Mouse (Mus musculus) hindbrain, postnatal 0 days (tissue): ENCODE measurements around the gene Supt6. TPM values are rescaled to one million over a fixed set of nuclear protein-coding genes. Genes with fewer than 3 reads are reported as not detected.
A peak's percentile ranks its signal among the peaks of the same experiment; 100 is the strongest.

Experiments used
- ATAC-seq: fragments of 200-750 bp; cut with Nextera tagmentation; 2 replicates; pipeline ENCODE4 v1.8.0; 2017; ENCODE audit warnings: mild to moderate bottlenecking, moderate TSS enrichment, moderate library complexity
- DNase-seq: peaks from one replicate; pipeline ENCODE4 v3.0.0-alpha.2; 2015; ENCODE audit warnings: low spot score
- H3K27ac ChIP-seq: fragments of 300-500 bp; sonication (generic); 2 replicates; pipeline ENCODE4 v1.5.1; 2014; ENCODE audit warnings: mild to moderate bottlenecking
- H3K27me3 ChIP-seq: fragments of 300-500 bp; sonication (generic); 2 replicates; pipeline ENCODE4 v1.6.1; 2014; ENCODE audit warnings: low read length, mixed read lengths; ENCODE audit not compliant: insufficient read depth
- H3K36me3 ChIP-seq: fragments of 300-500 bp; sonication (generic); 2 replicates; pipeline ENCODE4 v1.6.1; 2014; ENCODE audit warnings: low read length, mixed read lengths; ENCODE audit not compliant: insufficient read depth
- H3K4me1 ChIP-seq: fragments of 300-500 bp; sonication (generic); 2 replicates; pipeline ENCODE4 v1.6.1; 2014; ENCODE audit warnings: antibody characterized with exemption, low read length, mixed read lengths; ENCODE audit not compliant: insufficient read depth
- H3K4me2 ChIP-seq: fragments of 300-500 bp; sonication (generic); 2 replicates; pipeline ENCODE4 v1.6.1; 2014; ENCODE audit warnings: low read depth, mild to moderate bottlenecking, low read length, moderate library complexity, mixed read lengths
- H3K4me3 ChIP-seq: fragments of 300-500 bp; sonication (generic); 2 replicates; pipeline ENCODE4 v1.5.1; 2014; ENCODE audit warnings: low read length
- H3K9ac ChIP-seq: fragments of 300-500 bp; sonication (generic); replicated peaks from 2 replicates; pipeline ENCODE4 v1.6.1; 2014; ENCODE audit warnings: mild to moderate bottlenecking, low read length, moderate library complexity, mixed read lengths
- H3K9me3 ChIP-seq: fragments of 300-500 bp; sonication (generic); 2 replicates; pipeline ENCODE4 v1.6.1; 2016; ENCODE audit warnings: low read length, mixed read lengths
- CTCF ChIP-seq: IDR thresholded peaks from 2 replicates; pipeline ENCODE4 v1.5.1; 2016; ENCODE audit warnings: antibody characterized with exemption, control low read depth, low read depth
- WGBS: fragments of 180-500 bp; shearing (Covaris S2); extraction: QIAGEN DNeasy Blood & Tissue Kit; methylation state at CpG from one replicate; pipeline ENCODE4 v1.1.7; 2014; 5-methylcytosine and 5-hydroxymethylcytosine counted together
- polyA plus RNA-seq: library from polyadenylated mRNA; unstranded; fragments of >200 nt; fragmentation: Nextera tagmentation; extraction: Ambion mirVana; gene quantifications from 2 replicates; pipeline ENCODE4 v1.2.1, GENCODE M21; 2015
- total RNA-seq: library from RNA; depleted of rRNA; stranded (reverse); fragments of >200 nt; gene quantifications from 2 replicates; pipeline ENCODE4 v1.2.3, GENCODE M21; 2014

Supt6 gene
- total and polyA plus RNA-seq, 2 experiments from 2014 or later, result 19.0 to 36.0 TPM

DNA sequence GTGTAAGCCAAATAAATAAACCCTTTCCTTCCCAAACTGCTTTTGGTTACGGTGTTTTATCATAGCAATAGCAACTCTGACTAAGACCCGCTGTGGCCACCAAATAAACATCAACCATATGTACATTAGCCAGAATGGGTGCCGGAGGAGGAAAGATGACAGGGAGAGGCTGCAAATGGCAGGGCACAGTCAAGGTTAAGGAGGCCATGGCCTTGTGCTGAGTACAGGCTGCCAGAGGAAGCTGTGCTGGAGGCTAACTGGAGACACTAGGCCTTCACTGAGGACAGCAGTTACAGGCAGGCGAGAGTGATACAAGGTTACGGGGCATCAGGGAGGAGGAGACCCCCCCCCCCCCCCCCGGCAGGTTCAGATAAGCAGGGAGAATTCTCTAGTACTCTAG, 35.9 kb downstream of the Supt6 start:
- H3K9ac ChIP-seq, result no peak overlapping the region
- ATAC-seq (no peak), DNase-seq (no peak)
- no peak overlapping the region for H3K4me2 ChIP-seq
- TF ChIP-seq CTCF, result no peak
- H3K9me3 ChIP-seq, result no peaks in the 10 kb centered on the region
- H3K27ac ChIP-seq, result no peak overlapping the region
- H3K4me1 ChIP-seq, result no peaks in the 10 kb centered on the region
- H3K27me3 ChIP-seq, result no peaks in the 10 kb centered on the region
- H3K36me3 ChIP-seq, result peaks cover 80% of the 10 kb centered on the region
- WGBS, result 97% methylated on average over 6 of the region's 6 CpGs
- no peak overlapping the region for H3K4me3 ChIP-seq

DNA sequence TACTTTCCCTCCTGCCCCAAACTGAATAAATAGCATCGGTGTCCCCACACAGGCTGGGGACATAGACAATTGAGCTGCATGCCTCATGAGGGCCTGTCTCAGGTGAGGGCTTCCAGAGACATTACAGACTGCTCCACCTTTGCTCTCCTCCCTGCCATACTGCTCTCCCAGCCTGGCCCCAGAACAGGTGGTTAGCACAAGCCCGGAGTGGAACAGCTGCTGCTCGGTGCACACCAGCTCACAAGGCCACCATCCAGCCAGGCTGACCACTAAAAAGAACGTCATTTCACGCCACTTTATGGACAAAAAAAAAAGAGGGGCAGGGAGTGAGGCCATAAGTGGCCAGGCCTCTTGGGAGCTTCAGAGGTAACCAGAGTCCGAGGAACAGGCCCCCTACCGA, 38.6 kb downstream of the Supt6 start:
- Histone ChIP-seq H3K36me3 (peaks cover 61% of the 10 kb centered on the region), H3K9me3 (no peaks in the 10 kb centered on the region), H3K9ac (no peak overlapping the region), H3K4me1 (no peaks in the 10 kb centered on the region), H3K27me3 (no peaks in the 10 kb centered on the region), H3K27ac (no peak overlapping the region), H3K4me3 (no peak overlapping the region), H3K4me2 (no peak overlapping the region)
- no peak for DNase-seq
- 66% methylated on average over 7 of the region's 7 CpGs for WGBS
- no peak for TF ChIP-seq CTCF
- no peak for ATAC-seq

DNA sequence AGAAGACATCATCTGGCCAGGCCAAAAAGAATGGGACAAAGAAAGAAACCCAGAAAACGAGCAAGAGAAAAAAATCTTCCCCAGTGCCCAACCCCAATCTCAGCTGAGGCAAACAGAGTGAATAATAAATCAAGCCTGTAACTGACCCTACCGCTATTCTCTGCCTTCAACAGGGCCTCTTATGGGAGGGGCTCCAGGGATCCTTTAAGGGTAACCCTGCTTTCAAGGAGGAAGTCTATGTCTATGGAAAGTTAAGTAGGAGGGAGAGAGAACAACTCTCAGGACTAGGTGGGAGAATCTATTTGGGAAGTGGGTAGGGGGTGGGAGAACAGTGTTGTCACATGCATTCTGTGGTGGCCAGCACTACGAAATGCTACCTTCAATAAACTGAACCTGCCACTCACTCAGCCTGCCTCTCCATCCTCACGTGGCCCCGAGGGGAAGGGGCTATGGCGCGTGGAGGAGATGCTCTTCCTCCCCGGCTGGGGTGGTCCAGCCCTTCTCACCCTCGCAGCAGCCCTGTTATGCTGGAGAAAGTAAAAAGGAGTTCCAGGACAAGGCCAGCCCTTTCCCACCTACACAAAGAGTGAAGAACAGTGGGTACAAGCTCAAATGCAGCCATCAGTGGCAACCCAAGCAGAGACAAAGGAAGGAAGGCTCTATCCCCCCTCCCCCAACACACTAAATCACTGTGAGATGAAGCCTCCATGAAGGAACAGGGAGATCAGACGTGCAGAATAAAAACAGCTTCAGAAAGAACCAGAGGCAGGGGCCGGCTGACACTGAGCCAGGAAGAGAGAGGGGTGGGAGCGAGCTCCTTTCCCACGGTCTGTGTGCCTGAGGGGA, 40.2 kb downstream of the Supt6 start:
- H3K9me3 ChIP-seq, result no peaks in the 10 kb centered on the region
- peaks cover 47% of the 10 kb centered on the region for H3K36me3 ChIP-seq
- DNase-seq (no peak), ATAC-seq (peak; percentile 30; the same call in 1 of the 2 replicates)
- no peak overlapping the region for H3K4me3 ChIP-seq
- peak overlapping the region; percentile 41; the same call in 1 of the 2 replicates for H3K27ac ChIP-seq
- no peak overlapping the region for H3K4me2 ChIP-seq
- no peaks in the 10 kb centered on the region for H3K27me3 ChIP-seq
- no peak for TF ChIP-seq CTCF
- H3K4me1 ChIP-seq, result no peaks in the 10 kb centered on the region
- no peak overlapping the region for H3K9ac ChIP-seq
- WGBS, result 52% methylated on average over 13 of the region's 13 CpGs

- Histone ChIP-seq H3K4me1 (no peaks in the 10 kb centered on the region), H3K9ac (no peak overlapping the region), H3K4me2 (no peak overlapping the region), H3K27me3 (no peaks in the 10 kb centered on the region), H3K36me3 (peaks cover 34% of the 10 kb centered on the region), H3K4me3 (no peak overlapping the region), H3K9me3 (no peaks in the 10 kb centered on the region), H3K27ac (peak overlapping the region; percentile 41; the same call in 1 of the 2 replicates)
- TF ChIP-seq CTCF, result no peak
- 68% methylated on average over 6 of the region's 6 CpGs for WGBS
- DNase-seq, result no peak
- no peak for ATAC-seq
Measured at GRCm38 (mm10) chr11:78204287-78204686, 41.5 kb downstream of the Supt6 start.

DNA sequence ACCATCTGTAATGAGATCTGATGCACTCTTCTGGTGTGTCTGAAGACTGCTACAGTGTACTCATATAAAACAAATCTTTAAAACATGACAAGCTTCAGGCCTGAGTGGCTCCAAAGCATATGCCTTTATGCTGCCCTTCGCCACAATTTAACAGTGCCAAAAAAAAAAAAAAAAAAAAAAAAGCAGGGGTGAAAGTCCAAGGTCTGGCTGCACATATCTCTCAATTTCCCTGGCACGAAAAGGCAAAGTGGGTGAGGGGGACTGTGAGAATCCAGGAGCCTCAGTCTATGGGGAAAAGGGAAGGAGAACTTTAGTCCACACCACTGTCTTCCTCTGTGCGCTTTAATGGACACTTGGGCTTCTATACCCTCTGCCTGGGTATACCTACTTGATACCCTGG, 43.4 kb downstream of the Supt6 start:
- Histone ChIP-seq H3K4me2 (no peak overlapping the region), H3K4me1 (no peaks in the 10 kb centered on the region), H3K27ac (no peak overlapping the region), H3K9me3 (no peaks in the 10 kb centered on the region), H3K36me3 (peaks cover 15% of the 10 kb centered on the region), H3K4me3 (no peak overlapping the region), H3K27me3 (no peaks in the 10 kb centered on the region), H3K9ac (no peak overlapping the region)
- TF ChIP-seq CTCF, result no peak
- DNase-seq (no peak), ATAC-seq (no peak)
- 96% methylated on average over 3 of the region's 3 CpGs for WGBS

GRCm38 (mm10) chr11:78195101-78195863, 50.5 kb downstream of the Supt6 start:
- DNase-seq (no peak), ATAC-seq (0 out of 2 replicates have a peak, but pooled peaks have one; percentile 3)
- Histone ChIP-seq H3K36me3 (peaks cover 18% of the 10 kb centered on the region; the same call in 1 of the 2 replicates), H3K9me3 (no peaks in the 10 kb centered on the region), H3K27ac (no peak overlapping the region), H3K9ac (peak overlapping the region; percentile 41), H3K4me1 (peaks cover 5% of the 10 kb centered on the region; the same call in 1 of the 2 replicates), H3K4me3 (peak overlapping the region; percentile 36), H3K4me2 (peak overlapping the region; percentile 58), H3K27me3 (no peaks in the 10 kb centered on the region)
- WGBS, result 65% methylated on average over 23 of the region's 23 CpGs
- no peak for TF ChIP-seq CTCF
